Comparison of ENCODE assay signal across 35 mouse cellular contexts in the genomic region with DNA sequence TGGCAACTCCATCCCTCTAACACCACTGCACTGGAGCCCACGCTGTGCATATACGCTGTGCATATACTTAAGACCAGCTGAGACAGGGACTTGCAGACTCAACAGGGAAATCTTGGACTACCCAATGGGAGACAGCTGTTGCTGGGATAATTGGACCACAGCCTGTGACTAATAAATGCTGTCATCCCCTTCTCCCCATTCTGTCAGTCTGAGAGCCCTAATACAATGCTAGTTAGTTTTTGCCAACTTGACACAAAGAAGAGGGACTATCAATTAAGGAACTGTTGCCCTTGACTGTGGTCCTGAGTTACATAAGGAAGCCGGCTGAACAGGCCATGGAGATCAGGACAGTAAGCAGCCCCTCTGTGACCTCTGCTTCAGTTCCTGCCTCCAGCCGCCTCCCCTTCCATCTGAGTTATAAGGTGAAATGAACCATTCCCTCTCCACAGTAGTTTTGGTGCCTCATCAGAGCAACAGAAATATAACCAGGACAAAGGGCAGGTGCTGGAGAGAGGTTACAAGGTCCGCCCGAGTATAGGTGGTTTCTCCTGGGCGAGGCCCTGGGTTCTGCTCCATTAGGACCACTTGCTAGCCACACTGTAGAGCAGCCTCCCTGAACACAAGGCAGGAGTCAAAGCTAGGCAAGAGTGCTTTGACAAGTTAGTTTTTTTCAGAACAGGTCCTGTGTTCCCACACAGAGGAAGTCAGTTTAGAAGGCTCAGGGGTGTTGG. TPM values are rescaled to one million over a fixed set of nuclear protein-coding genes. Genes with fewer than 3 reads are reported as not detected.
DNase-seq lines count a peak whose midpoint lies in the region; ATAC-seq and TF ChIP-seq lines count a peak whose summit lies in the region.
"Had no signal": no experiment of that assay in that cellular context is flagged by ENCODE, and none has a peak within 500 bp of the region (broad histone marks: within the 10 kb centered on the region; RNA-seq: fewer than 3 reads in every experiment).

No protein-coding gene starts in this region.

- TF ChIP-seq POLR2A in cortical plate, adult 2 months (IDR thresholded peaks at IDR 0.05; ENCODE audit: extremely low read depth, insufficient read depth, low read length), result no peak

- DNase-seq in midbrain, embryonic 14.5 days, result no peak
- DNase-seq in Muller cell, postnatal 12 days (ENCODE audit: inconsistent ontology term), result peak; percentile 74
- DNase-seq in retina, embryonic 14.5 days (ENCODE audit: low spot score), result peak; percentile 61
- no peak for DNase-seq in cerebellum, adult 18-20 months
- no peak for DNase-seq in cerebellum, adult 11 months
- DNase-seq: adrenal gland, postnatal 10 days; B cell, adult 2 months; cerebellum, adult 2 months; cerebellum, postnatal 14 days; embryo, embryonic 11 days; gastrocnemius, adult 2 months; gastrocnemius, postnatal 36 days; heart, adult 18-20 months; kidney, adult 18-20 months; kidney, postnatal 36 days; layer of hippocampus, postnatal 36 days; left cerebral cortex, postnatal 4 days; lung, adult 2 months; lung, postnatal 10 days; right cerebral cortex, adult 18-20 months; right cerebral cortex, postnatal 4 days; thymus, postnatal 4 days had no signal

- ATAC-seq in midbrain, embryonic 14.5 days (ENCODE audit: low FRiP score, low TSS enrichment), result no peak
- ATAC-seq in midbrain, embryonic 13.5 days, result no peak
- ATAC-seq: forebrain, embryonic 16.5 days; midbrain, embryonic 16.5 days; Patski had no signal

- H3K9ac ChIP-seq in midbrain, embryonic 14.5 days (replicated peaks; ENCODE audit: low read length), result no peak overlapping the region
- H3K9ac ChIP-seq in midbrain, embryonic 13.5 days (replicated peaks), result no peak overlapping the region
- H3K9ac ChIP-seq: embryonic facial prominence, embryonic 13.5 days; heart, embryonic 12.5 days; liver, embryonic 14.5 days had no signal

- no peaks in the 10 kb centered on the region for H3K4me1 ChIP-seq in midbrain, embryonic 14.5 days (ENCODE audit: control insufficient read depth, insufficient read depth, low read length)
- H3K4me1 ChIP-seq in midbrain, embryonic 13.5 days (replicated peaks), result 0 out of 2 replicates have a peak, but pooled peaks cover 5% of the 10 kb centered on the region
- no peaks in the 10 kb centered on the region for H3K4me1 ChIP-seq in cortical plate, adult 2 months (ENCODE audit: control insufficient read depth, insufficient read depth, low read length)
- H3K4me1 ChIP-seq: embryonic facial prominence, embryonic 13.5 days had no signal

- 0 out of 2 replicates have a peak overlapping the region, but pooled peaks have one; percentile 26 for H3K27ac ChIP-seq in midbrain, embryonic 14.5 days (replicated peaks; ENCODE audit: low read depth, low read length)
- H3K27ac ChIP-seq in midbrain, embryonic 13.5 days, result no peak overlapping the region
- peak overlapping the region; percentile 46 for H3K27ac ChIP-seq in cortical plate, adult 2 months (ENCODE audit: insufficient read depth, low read length)
- H3K27ac ChIP-seq: embryonic facial prominence, embryonic 13.5 days; gastrocnemius, adult 2 months; liver, embryonic 14.5 days; macrophage; stomach, postnatal 0 days had no signal

- WGBS in midbrain, embryonic 14.5 days, result 79% methylated on average over 7 of the region's 7 CpGs
- WGBS in midbrain, embryonic 13.5 days, result 80% methylated on average over 7 of the region's 7 CpGs

- H3K4me3 ChIP-seq in midbrain, embryonic 14.5 days (replicated peaks; ENCODE audit: low read depth, low read length), result no peak overlapping the region
- H3K4me3 ChIP-seq in midbrain, embryonic 13.5 days (replicated peaks), result no peak overlapping the region
- H3K4me3 ChIP-seq in cortical plate, adult 2 months (ENCODE audit: insufficient read depth, low read length), result no peak overlapping the region
- H3K4me3 ChIP-seq: embryonic facial prominence, embryonic 13.5 days; erythroblast, embryonic 14.5 days; gastrocnemius, adult 2 months; heart, embryonic 12.5 days had no signal

- no peaks in the 10 kb centered on the region for H3K9me3 ChIP-seq in midbrain, embryonic 14.5 days (ENCODE audit: control insufficient read depth, low read length)
- H3K9me3 ChIP-seq in midbrain, embryonic 13.5 days, result no peaks in the 10 kb centered on the region
- H3K9me3 ChIP-seq: embryonic facial prominence, embryonic 13.5 days; G1E; heart, embryonic 12.5 days had no signal

- no peak overlapping the region for H3K4me2 ChIP-seq in midbrain, embryonic 14.5 days (ENCODE audit: low read length)
- H3K4me2 ChIP-seq in midbrain, embryonic 13.5 days (replicated peaks), result no peak overlapping the region
- H3K4me2 ChIP-seq: embryonic facial prominence, embryonic 13.5 days; heart, embryonic 12.5 days had no signal

- H3K36me3 ChIP-seq in midbrain, embryonic 14.5 days (ENCODE audit: control insufficient read depth, insufficient read depth, low read length), result peaks cover 54% of the 10 kb centered on the region
- H3K36me3 ChIP-seq in midbrain, embryonic 13.5 days, result peaks cover 72% of the 10 kb centered on the region

- H3K27me3 ChIP-seq in midbrain, embryonic 14.5 days (ENCODE audit: control insufficient read depth, insufficient read depth, low read length), result no peaks in the 10 kb centered on the region
- no peaks in the 10 kb centered on the region for H3K27me3 ChIP-seq in midbrain, embryonic 13.5 days
- H3K27me3 ChIP-seq: CH12.LX; embryonic facial prominence, embryonic 13.5 days; heart, embryonic 12.5 days; Patski had no signal

- no peak for TF ChIP-seq CTCF in cortical plate, adult 2 months (IDR thresholded peaks at IDR 0.05; ENCODE audit: extremely low read depth, insufficient read depth, low read length)

RNA-seq across cellular contexts. Expression of a gene that starts 9.1 kb away (rescaled TPM):
- polyA plus RNA-seq in midbrain, embryonic 14.5 days (2014; fragmentation: Nextera tagmentation; extraction: Ambion mirVana), result 11.8 and 12.8 TPM in 2 replicates
- polyA plus RNA-seq in midbrain, embryonic 13.5 days (2015; fragmentation: Nextera tagmentation; extraction: Ambion mirVana), result 6.0 and 8.3 TPM in 2 replicates
- polyA plus RNA-seq in cortical plate, adult 2 months (2012; rRNA removed), result 10.8 and 11.0 TPM in 2 replicates

RNA-seq across cellular contexts. Expression of a gene that starts 11.4 kb away (rescaled TPM):
- polyA plus RNA-seq in midbrain, embryonic 14.5 days (2014; fragmentation: Nextera tagmentation; extraction: Ambion mirVana), result 4.9 and 5.1 TPM in 2 replicates
- 5.2 and 5.3 TPM in 2 replicates for polyA plus RNA-seq in midbrain, embryonic 13.5 days (2015; fragmentation: Nextera tagmentation; extraction: Ambion mirVana)
- 1.5 and 1.9 TPM in 2 replicates for polyA plus RNA-seq in cortical plate, adult 2 months (2012; rRNA removed)
- polyA plus RNA-seq: heart, embryonic 12.5 days; macrophage had no signal

RNA-seq across cellular contexts. Expression of a gene that starts 11.5 kb away (rescaled TPM):
- 1,016 and 1,147 TPM in 2 replicates for polyA plus RNA-seq in midbrain, embryonic 14.5 days (2014; fragmentation: Nextera tagmentation; extraction: Ambion mirVana)
- polyA plus RNA-seq in midbrain, embryonic 13.5 days (2015; fragmentation: Nextera tagmentation; extraction: Ambion mirVana), result 1,057 and 1,066 TPM in 2 replicates
- 2,189 and 2,300 TPM in 2 replicates for polyA plus RNA-seq in cortical plate, adult 2 months (2012; rRNA removed)

RNA-seq across cellular contexts. Expression of a gene that starts 11.9 kb away (rescaled TPM):
- 108 and 142 TPM in 2 replicates for polyA plus RNA-seq in midbrain, embryonic 14.5 days (2014; fragmentation: Nextera tagmentation; extraction: Ambion mirVana)
- polyA plus RNA-seq in midbrain, embryonic 13.5 days (2015; fragmentation: Nextera tagmentation; extraction: Ambion mirVana), result 161 and 180 TPM in 2 replicates
- 51.2 and 52.1 TPM in 2 replicates for polyA plus RNA-seq in cortical plate, adult 2 months (2012; rRNA removed)

Comparison
In these comparisons a context has a peak if more than half of its experiments do, and no peak if none do; other contexts are left out.
1. DNase-seq: peak in Muller cell, postnatal 12 days (single experiment) and retina, embryonic 14.5 days (single experiment); none in midbrain, embryonic 14.5 days (single experiment), cerebellum, adult 18-20 months (0 of 2) and cerebellum, adult 11 months (single experiment).